Mouse (Mus musculus) heart, adult 2 months (tissue): Measurements from ENCODE around the gene Eps8l1. TPM values are rescaled to one million over a fixed set of nuclear protein-coding genes. Genes with fewer than 3 reads are reported as not detected.

Experiments used
- DNase-seq, 2 experiments: peaks; one replicate each; pipeline ENCODE4 v3.0.0; 2021
- H3K27ac ChIP-seq: fragments of 200-600 bp; 2 replicates; pipeline ENCODE4 v1.8.1; 2022
- H3K27me3 ChIP-seq: fragments of 200-500 bp; 2 replicates; pipeline ENCODE4 v1.6.1; 2012; ENCODE audit warnings: mild to moderate bottlenecking, low read length, inconsistent platforms, mixed read lengths; ENCODE audit not compliant: control insufficient read depth, insufficient read depth
- H3K36me3 ChIP-seq: fragments of 200-500 bp; 2 replicates; pipeline ENCODE4 v1.6.1; 2012; ENCODE audit warnings: low read length, inconsistent platforms; ENCODE audit not compliant: control insufficient read depth, insufficient read depth
- H3K4me1 ChIP-seq: fragments of 200-500 bp; 2 replicates; pipeline ENCODE4 v1.6.1; 2011; ENCODE audit warnings: low read length; ENCODE audit not compliant: control insufficient read depth, insufficient read depth
- H3K4me3 ChIP-seq: fragments of 200-600 bp; 2 replicates; pipeline ENCODE4 v1.8.1; 2022
- H3K79me2 ChIP-seq: fragments of 200-500 bp; replicated peaks from 2 replicates; pipeline ENCODE4 v1.6.1; 2012; ENCODE audit warnings: mild to moderate bottlenecking, inconsistent platforms, low read length, moderate library complexity, mixed read lengths; ENCODE audit not compliant: control insufficient read depth, insufficient read depth
- H3K9ac ChIP-seq: fragments of 200-500 bp; 2 replicates; pipeline ENCODE4 v1.6.1; 2012; ENCODE audit warnings: low read depth, mild to moderate bottlenecking, control low read depth, inconsistent platforms, low read length, mixed read lengths
- CTCF ChIP-seq: fragments of 200-600 bp; IDR thresholded peaks from 2 replicates; pipeline ENCODE4 v1.8.1; 2022; ENCODE audit warnings: antibody characterized with exemption, mild to moderate bottlenecking, moderate library complexity
- EP300 ChIP-seq: fragments of 200-500 bp; IDR thresholded peaks from 2 replicates; pipeline ENCODE4 v1.6.1; 2011; ENCODE audit warnings: low read depth, low read length, control low read depth; ENCODE audit not compliant: insufficient read depth
- POLR2A ChIP-seq: fragments of 200-500 bp; IDR thresholded peaks from 2 replicates; pipeline ENCODE4 v1.6.1; 2011; ENCODE audit warnings: mild to moderate bottlenecking, low read depth, low read length, control low read depth; ENCODE audit not compliant: insufficient read depth
- WGBS: fragments of 180-500 bp; shearing (Covaris S2); methylation state at CpG from one replicate; pipeline ENCODE4 v1.1.7; 2018; 5-methylcytosine and 5-hydroxymethylcytosine counted together
- intact Hi-C: fragments of 180-260 bp; cut with DNase I; formaldehyde crosslinking; loops from one replicate; pipeline ENCODE4 v1.15.1; 2025
- microRNA-seq, 2 experiments: library from miRNA; unstranded; fragments of <30 nt; microRNA quantifications; one replicate each; pipeline ENCODE4 v1.2.0; 2021
- polyA plus RNA-seq: library from polyadenylated mRNA; depleted of rRNA; stranded (reverse); fragments of >200 nt; gene quantifications from 2 replicates; pipeline ENCODE4 v1.2.3, GENCODE M21; 2012; rRNA removed
- total RNA-seq, 2 experiments: library from RNA; stranded (reverse); gene quantifications; 2 replicates each; pipeline ENCODE4 v1.2.3; 2021

The Eps8l1 gene
- total and polyA plus RNA-seq, 3 experiments = 0.74 to 3.5 (median 3.3) TPM

DNA sequence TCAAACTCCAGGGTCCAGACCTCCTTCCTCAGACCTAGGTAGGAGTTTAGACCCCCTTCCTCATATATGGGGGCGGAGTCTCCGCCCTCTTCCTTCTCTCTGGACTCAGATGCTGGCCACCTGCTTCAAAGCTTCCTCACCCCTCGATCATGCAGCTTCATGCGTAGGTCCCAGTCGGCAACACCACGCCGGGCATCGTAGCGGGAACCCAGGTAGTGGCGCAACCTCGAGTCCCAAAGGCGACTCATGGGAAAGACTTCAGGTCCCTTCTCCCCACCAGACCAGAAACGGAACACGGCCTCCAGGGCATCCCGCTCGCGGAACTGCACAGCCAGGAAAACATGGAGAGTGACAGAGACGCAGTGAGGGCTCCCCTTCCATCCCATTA lies 66.8 kb downstream of the Eps8l1 start:
- no peak for DNase-seq
- H3K9ac ChIP-seq = no peak overlapping the region
- no peaks in the 10 kb centered on the region for H3K27me3 ChIP-seq
- no peak overlapping the region for H3K27ac ChIP-seq
- TF ChIP-seq CTCF (no peak), POLR2A (no peak), EP300 (no peak)
- H3K79me2 ChIP-seq = no peaks in the 10 kb centered on the region
- 55% methylated on average over 18 of the region's 18 CpGs for WGBS
- H3K4me1 ChIP-seq = peaks cover 2% of the 10 kb centered on the region; the same call in 1 of the 2 replicates
- no peak overlapping the region for H3K4me3 ChIP-seq
- no peaks in the 10 kb centered on the region for H3K36me3 ChIP-seq
- intact Hi-C loops = no loop called here

Small RNA genes within 50 kb of the gene (microRNA-seq; reads per million reads assigned to microRNA genes)
- gene Gm24605 = 0 reads per million in 2 experiments

Other genes with a start within 250 kb of the Eps8l1 start
- gene Lilra5, start 222.9 kb upstream of the Eps8l1 start, total RNA-seq = 1 to 10 TPM; 1.2 to 1.4 TPM
- gene Lilra5, start 222.9 kb upstream of the Eps8l1 start, polyA plus RNA-seq = 1.1 and 1.3 TPM in 2 replicates
- gene Ncr1, start 123.0 kb upstream of the Eps8l1 start, total RNA-seq = not detected
- gene Ncr1, start 123.0 kb upstream of the Eps8l1 start, polyA plus RNA-seq = 0.41 and 1.2 TPM in 2 replicates
- gene Gp6, start 62.9 kb upstream of the Eps8l1 start, total RNA-seq = 1 to 10 TPM in 1 of 2 experiments, under 1 TPM in 1; 0.50 to 1.9 TPM
- 0.44 and 0.76 TPM in 2 replicates for gene Gp6, start 62.9 kb upstream of the Eps8l1 start, polyA plus RNA-seq
- gene Rdh13, start 15.0 kb upstream of the Eps8l1 start, total RNA-seq = 10 to 100 TPM; 31.0 to 34.1 TPM
- gene Rdh13, start 15.0 kb upstream of the Eps8l1 start, polyA plus RNA-seq = 25.1 and 42.5 TPM in 2 replicates
- 10 to 100 TPM; 62.4 to 67.1 TPM for gene Ppp1r12c, start 41.0 kb downstream of the Eps8l1 start, total RNA-seq
- 47.0 and 53.2 TPM in 2 replicates for gene Ppp1r12c, start 41.0 kb downstream of the Eps8l1 start, polyA plus RNA-seq
- gene Tnnt1, start 55.7 kb downstream of the Eps8l1 start, total RNA-seq = 10 to 100 TPM; 15.6 to 19.7 TPM
- 9.2 and 12.1 TPM in 2 replicates for gene Tnnt1, start 55.7 kb downstream of the Eps8l1 start, polyA plus RNA-seq
- gene Tnni3, start 63.6 kb downstream of the Eps8l1 start, total RNA-seq = over 10,000 TPM in 1 of 2 experiments, 1,000 to 10,000 TPM in 1; 9,834 to 11,008 TPM
- gene Tnni3, start 63.6 kb downstream of the Eps8l1 start, polyA plus RNA-seq = 13,898 and 21,553 TPM in 2 replicates
- 1 to 10 TPM; 2.3 to 2.7 TPM for gene Dnaaf3, start 71.8 kb downstream of the Eps8l1 start, total RNA-seq
- gene Dnaaf3, start 71.8 kb downstream of the Eps8l1 start, polyA plus RNA-seq = 12.4 and 13.2 TPM in 2 replicates
- gene Syt5, start 86.9 kb downstream of the Eps8l1 start, total RNA-seq = under 1 TPM; 0.39 to 0.86 TPM
- 0.79 and 2.4 TPM in 2 replicates for gene Syt5, start 86.9 kb downstream of the Eps8l1 start, polyA plus RNA-seq
- gene Ptprh, start 143.4 kb downstream of the Eps8l1 start, total RNA-seq = not detected
- 0.03 and 0.06 TPM in 2 replicates for gene Ptprh, start 143.4 kb downstream of the Eps8l1 start, polyA plus RNA-seq
- gene Tmem86b, start 170.7 kb downstream of the Eps8l1 start, total RNA-seq = 1 to 10 TPM; 4.2 to 5.3 TPM
- gene Tmem86b, start 170.7 kb downstream of the Eps8l1 start, polyA plus RNA-seq = 12.8 and 19.2 TPM in 2 replicates
- gene Ppp6r1, start 198.3 kb downstream of the Eps8l1 start, total RNA-seq = 10 to 100 TPM; 67.6 to 71.9 TPM
- gene Ppp6r1, start 198.3 kb downstream of the Eps8l1 start, polyA plus RNA-seq = 67.1 and 89.9 TPM in 2 replicates
- gene Hspbp1, start 224.4 kb downstream of the Eps8l1 start, total RNA-seq = 10 to 100 TPM; 31.9 to 35.0 TPM
- 27.0 and 29.7 TPM in 2 replicates for gene Hspbp1, start 224.4 kb downstream of the Eps8l1 start, polyA plus RNA-seq
- 1 to 10 TPM in 1 of 2 experiments, under 1 TPM in 1; 0.89 to 1.5 TPM for gene Brsk1, start 229.9 kb downstream of the Eps8l1 start, total RNA-seq
- gene Brsk1, start 229.9 kb downstream of the Eps8l1 start, polyA plus RNA-seq = 1.7 and 2.2 TPM in 2 replicates